Mouse (Mus musculus) ES-E14 (cell line): ENCODE results near the gene Vps37c. TPM values are rescaled to one million over a fixed set of nuclear protein-coding genes. Genes with fewer than 3 reads are reported as not detected.

Source experiments
- DNase-seq: peaks from one replicate; pipeline ENCODE4 v3.0.0-alpha.2; 2013; ENCODE audit warnings: low read depth, low spot score
- H3K27ac ChIP-seq: 2 replicates; pipeline ENCODE4 v1.5.1; 2012; ENCODE audit warnings: low read depth, mild to moderate bottlenecking, low read length, moderate library complexity, mixed read lengths; ENCODE audit not compliant: poor library complexity, insufficient read depth, severe bottlenecking
- H3K36me3 ChIP-seq: 2 replicates; pipeline ENCODE4 v1.6.1; 2012; ENCODE audit warnings: mild to moderate bottlenecking, low read length, moderate library complexity, mixed read lengths; ENCODE audit not compliant: control insufficient read depth, poor library complexity, insufficient read depth, severe bottlenecking
- H3K4me1 ChIP-seq, 2 experiments: fragments of 150-350 bp in 1 of 2; sonication (generic) in 1 of 2; 2 replicates each; pipeline ENCODE4 v1.6.1; 2012; ENCODE audit warnings: low read length in 2 of 2, mild to moderate bottlenecking in 1 of 2, mixed read lengths in 1 of 2; ENCODE audit not compliant: control insufficient read depth in 2 of 2, insufficient read depth in 2 of 2, poor library complexity in 1 of 2
- H3K4me3 ChIP-seq, 2 experiments: fragments of 150-350 bp in 1 of 2; sonication (generic) in 1 of 2; 2 replicates each; pipeline ENCODE4 v1.5.1; 2012; ENCODE audit warnings: low read length in 2 of 2, low read depth in 1 of 2, mild to moderate bottlenecking in 1 of 2, mixed read lengths in 1 of 2; ENCODE audit not compliant: insufficient read depth in 1 of 2, poor library complexity in 1 of 2, severe bottlenecking in 1 of 2
- H3K9ac ChIP-seq: 2 replicates; pipeline ENCODE4 v1.6.1; 2012; ENCODE audit warnings: low read depth, mild to moderate bottlenecking, low read length, mixed read lengths; ENCODE audit not compliant: poor library complexity, insufficient read depth, severe bottlenecking
- H3K9me3 ChIP-seq: fragments of 150-350 bp; sonication (generic); 2 replicates; pipeline ENCODE4 v1.6.1; 2012; ENCODE audit warnings: low read depth, mild to moderate bottlenecking, low read length; ENCODE audit not compliant: control insufficient read depth, insufficient read depth
- CHD2 ChIP-seq: IDR thresholded peaks from 2 replicates; pipeline ENCODE4 v1.6.1; 2014; ENCODE audit warnings: mild to moderate bottlenecking, low read depth, low read length, inconsistent platforms
- HCFC1 ChIP-seq: IDR thresholded peaks from 2 replicates; pipeline ENCODE4 v1.6.1; 2012; ENCODE audit warnings: low read length, inconsistent platforms, borderline replicate concordance; ENCODE audit not compliant: insufficient read depth
- MAFK ChIP-seq: IDR thresholded peaks from 2 replicates; pipeline ENCODE4 v1.6.1; 2014; ENCODE audit warnings: mild to moderate bottlenecking, low read depth, low read length, inconsistent platforms; ENCODE audit not compliant: insufficient read depth
- ZC3H11A ChIP-seq: IDR thresholded peaks from 2 replicates; pipeline ENCODE4 v1.6.1; 2012; ENCODE audit warnings: low read depth, mild to moderate bottlenecking, inconsistent platforms, low read length, borderline replicate concordance
- ZNF384 ChIP-seq: IDR thresholded peaks from 2 replicates; pipeline ENCODE4 v1.6.1; 2012; ENCODE audit warnings: low read depth, low read length, inconsistent platforms
- in situ Hi-C, 2 experiments: fragments of 600-800 bp; cut with MboI; formaldehyde crosslinking; loops; one replicate each; pipeline ENCODE4 v1.15.1; 2025; ENCODE audit warnings: low sequenced_read_pairs in 2 of 2, inconsistent platforms in 1 of 2; ENCODE audit not compliant: unreplicated experiment in 2 of 2
- total RNA-seq: library from RNA; depleted of rRNA; stranded (reverse); fragments of 300-350 nt; gene quantifications from 2 replicates; pipeline ENCODE4 v1.2.3, GENCODE M21; 2012

Gene Vps37c
- total RNA-seq, 1 experiment, result 6.6 TPM

GRCm38 (mm10) chr19:10648156-10648555, 40.4 kb upstream of the Vps37c start:
- TF ChIP-seq ZC3H11A, result no peak
- TF ChIP-seq MAFK, result no peak
- no peak for TF ChIP-seq CHD2
- no peak for TF ChIP-seq HCFC1
- no peak for TF ChIP-seq ZNF384
- Histone ChIP-seq H3K4me3 (no peak overlapping the region), H3K9ac (no peak overlapping the region), H3K36me3 (no peaks in the 10 kb centered on the region), H3K27ac (no peak overlapping the region), H3K4me1 (no peaks in the 10 kb centered on the region), H3K9me3 (no peaks in the 10 kb centered on the region)
- in situ Hi-C loops, result no loop called here
- DNase-seq, result no peak

- no peak for DNase-seq
- Histone ChIP-seq H3K27ac (no peak overlapping the region), H3K9ac (no peak overlapping the region), H3K36me3 (no peaks in the 10 kb centered on the region), H3K9me3 (no peaks in the 10 kb centered on the region), H3K4me1 (peaks cover 0 to 5% of the 10 kb centered on the region in 2 experiments; a peak in 2 of 4 replicates), H3K4me3 (no peak overlapping the region)
- in situ Hi-C loops, result no loop called here
- TF ChIP-seq MAFK (no peak), CHD2 (no peak), ZC3H11A (no peak), ZNF384 (no peak), HCFC1 (no peak)
These were observed 32.5 kb upstream of the Vps37c start for GRCm38 (mm10) chr19:10656058-10656457.

- peaks cover 0 to 5% of the 10 kb centered on the region in 2 experiments; a peak in 2 of 4 replicates for H3K4me1 ChIP-seq
- TF ChIP-seq ZC3H11A (no peak), MAFK (no peak), HCFC1 (no peak), ZNF384 (no peak), CHD2 (no peak)
- no peak for DNase-seq
- H3K27ac ChIP-seq, result no peak overlapping the region
- H3K4me3 ChIP-seq, result no peak overlapping the region
- no peak overlapping the region for H3K9ac ChIP-seq
- in situ Hi-C loops, result no loop called here
- no peaks in the 10 kb centered on the region for H3K9me3 ChIP-seq
- no peaks in the 10 kb centered on the region for H3K36me3 ChIP-seq
These were observed 30.8 kb upstream of the Vps37c start for GRCm38 (mm10) chr19:10657742-10658141.

GRCm38 (mm10) chr19:10658406-10658805, 30.1 kb upstream of the Vps37c start:
- H3K27ac ChIP-seq, result no peak overlapping the region
- no peaks in the 10 kb centered on the region for H3K36me3 ChIP-seq
- H3K4me3 ChIP-seq, result no peak overlapping the region
- in situ Hi-C loops, result no loop called here
- no peaks in the 10 kb centered on the region for H3K9me3 ChIP-seq
- no peak for DNase-seq
- no peak overlapping the region for H3K9ac ChIP-seq
- H3K4me1 ChIP-seq, result peaks cover 0 to 5% of the 10 kb centered on the region in 2 experiments; a peak in 2 of 4 replicates
- no peak for TF ChIP-seq HCFC1
- no peak for TF ChIP-seq ZNF384
- TF ChIP-seq MAFK, result no peak
- no peak for TF ChIP-seq CHD2

GRCm38 (mm10) chr19:10661373-10661772, 27.2 kb upstream of the Vps37c start:
- no peaks in the 10 kb centered on the region for H3K36me3 ChIP-seq
- in situ Hi-C loops, result no loop called here
- H3K9ac ChIP-seq, result no peak overlapping the region
- H3K4me3 ChIP-seq, result no peak overlapping the region
- no peak for TF ChIP-seq ZNF384
- no peak for TF ChIP-seq HCFC1
- no peak for TF ChIP-seq CHD2
- TF ChIP-seq ZC3H11A, result no peak
- no peak for TF ChIP-seq MAFK
- no peak overlapping the region for H3K27ac ChIP-seq
- peaks cover 0 to 3% of the 10 kb centered on the region in 2 experiments; a peak in 2 of 4 replicates for H3K4me1 ChIP-seq
- H3K9me3 ChIP-seq, result no peaks in the 10 kb centered on the region
- DNase-seq, result no peak
